Mouse (Mus musculus) kidney, adult 2 months (tissue): ENCODE data around the gene Sema4b. TPM values are rescaled to one million over a fixed set of nuclear protein-coding genes. Genes with fewer than 3 reads are reported as not detected.

ENCODE experiments used
- DNase-seq: peaks from one replicate; pipeline ENCODE4 v3.0.0; 2021
- H3K27ac ChIP-seq: fragments of 200-500 bp; 2 replicates; pipeline ENCODE4 v1.5.1; 2012; ENCODE audit warnings: low read depth, low read length, control low read depth, inconsistent platforms; ENCODE audit not compliant: insufficient read depth
- H3K27me3 ChIP-seq: fragments of 200-500 bp; replicated peaks from 2 replicates; pipeline ENCODE4 v1.6.1; 2012; ENCODE audit warnings: mild to moderate bottlenecking, moderate library complexity, low read length, inconsistent platforms; ENCODE audit not compliant: control insufficient read depth, insufficient read depth
- H3K36me3 ChIP-seq: fragments of 200-500 bp; 2 replicates; pipeline ENCODE4 v1.6.1; 2012; ENCODE audit warnings: mild to moderate bottlenecking, moderate library complexity, low read length, inconsistent platforms; ENCODE audit not compliant: control insufficient read depth, insufficient read depth
- H3K4me1 ChIP-seq: fragments of 200-500 bp; 2 replicates; pipeline ENCODE4 v1.6.1; 2011; ENCODE audit warnings: low read length; ENCODE audit not compliant: control insufficient read depth, insufficient read depth
- H3K4me3 ChIP-seq: fragments of 200-500 bp; 2 replicates; pipeline ENCODE4 v1.5.1; 2011; ENCODE audit warnings: mild to moderate bottlenecking, low read depth, low read length, control low read depth; ENCODE audit not compliant: insufficient read depth
- CTCF ChIP-seq: fragments of 200-500 bp; conservative IDR thresholded peaks from 2 replicates; pipeline ENCODE4 v1.5.1; 2011; ENCODE audit warnings: low read depth, mild to moderate bottlenecking, control low read depth, low read length, moderate library complexity, mixed read lengths; ENCODE audit not compliant: insufficient read depth, insufficient read length
- POLR2A ChIP-seq: fragments of 200-500 bp; IDR thresholded peaks from one replicate; pipeline ENCODE4 v1.6.1; 2011; ENCODE audit warnings: low read depth, low read length, control low read depth
- WGBS: fragments of 180-500 bp; shearing (Covaris S2); methylation state at CpG from one replicate; pipeline ENCODE4 v1.1.7; 2018; 5-methylcytosine and 5-hydroxymethylcytosine counted together
- polyA plus RNA-seq: library from polyadenylated mRNA; depleted of rRNA; stranded (reverse); fragments of >200 nt; gene quantifications from 2 replicates; pipeline ENCODE4 v1.2.3, GENCODE M21; 2012

Gene Sema4b
- polyA plus RNA-seq, 1 experiment, result 24.4 TPM

DNA sequence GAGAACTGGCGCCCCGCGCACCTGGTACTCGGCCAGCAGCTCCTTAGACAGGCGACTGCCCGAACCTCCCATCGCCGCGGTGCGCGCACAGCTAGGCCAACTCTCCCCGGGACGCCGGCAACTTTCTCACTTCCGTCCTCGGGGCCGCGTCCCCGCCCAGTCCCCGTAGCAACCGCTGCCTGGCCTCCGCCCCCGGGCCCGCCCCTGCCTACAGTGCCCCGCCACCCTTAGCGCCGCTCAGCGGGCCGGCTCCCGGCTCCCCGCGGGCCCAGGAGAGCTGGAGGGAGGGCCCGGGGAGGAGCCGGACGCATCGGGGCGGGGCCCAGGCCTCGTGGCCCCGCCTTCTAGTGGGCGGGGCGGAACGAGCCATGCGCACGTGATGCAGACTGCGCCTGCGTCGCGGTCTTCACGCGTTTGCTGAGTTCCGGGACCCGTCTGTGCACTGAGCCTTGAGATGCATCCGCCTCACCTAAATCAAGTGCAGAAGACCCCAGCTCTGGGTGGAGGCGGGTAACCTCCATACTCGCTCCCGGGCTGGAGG is 45.9 kb downstream of the Sema4b start, which contains the start of the genes Cib1 and Gdpgp1:
Cib1 (minus strand) TSS at position 325 of the 541 bp plus-strand sequence.
Gdpgp1 (plus strand) TSS at position 377 of the 541 bp plus-strand sequence.
- under 1% methylated on average over 55 of the region's 56 CpGs for WGBS
- DNase-seq, result peak; percentile 98
- Histone ChIP-seq H3K36me3 (no peaks in the 10 kb centered on the region), H3K4me1 (peaks cover 21% of the 10 kb centered on the region), H3K4me3 (peak within 1 kb of the TSS; percentile 90), H3K27me3 (no peaks in the 10 kb centered on the region), H3K27ac (peak within 1 kb of the TSS; percentile 84)
- TF ChIP-seq CTCF, result no peak
- peak; percentile 35 for TF ChIP-seq POLR2A

GRCm38 (mm10) chr7:80233799-80234198 is 47.2 kb downstream of the Sema4b start:
- 69% methylated on average over 9 of the region's 9 CpGs for WGBS
- Histone ChIP-seq H3K27ac (no peak overlapping the region), H3K36me3 (no peaks in the 10 kb centered on the region), H3K27me3 (no peaks in the 10 kb centered on the region), H3K4me3 (no peak overlapping the region), H3K4me1 (peaks cover 21% of the 10 kb centered on the region)
- DNase-seq, result no peak
- TF ChIP-seq CTCF, result no peak
- TF ChIP-seq POLR2A, result no peak

DNA sequence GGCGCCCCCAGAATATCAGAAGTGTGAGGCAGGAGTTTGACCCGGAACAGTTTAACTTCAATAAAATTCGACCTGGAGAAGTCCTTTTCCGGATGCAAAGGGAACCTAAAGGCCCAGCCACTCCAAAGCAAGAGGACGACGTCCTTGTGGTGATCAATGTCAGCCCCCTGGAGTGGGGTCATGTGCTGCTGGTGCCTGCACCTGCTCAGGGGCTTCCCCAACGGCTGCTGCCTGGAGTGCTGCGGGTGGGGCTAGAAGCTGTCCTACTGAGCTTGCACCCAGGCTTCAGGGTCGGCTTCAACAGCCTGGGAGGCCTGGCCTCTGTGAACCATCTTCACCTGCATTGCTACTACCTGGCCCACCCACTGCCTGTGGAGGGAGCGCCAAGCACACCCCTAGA is 51.9 kb downstream of the Sema4b start:
- H3K27me3 ChIP-seq, result no peaks in the 10 kb centered on the region
- H3K4me3 ChIP-seq, result no peak overlapping the region
- TF ChIP-seq CTCF (no peak), POLR2A (no peak)
- H3K27ac ChIP-seq, result no peak overlapping the region
- no peak for DNase-seq
- H3K4me1 ChIP-seq, result 0 out of 2 replicates have a peak, but pooled peaks cover 4% of the 10 kb centered on the region
- no peaks in the 10 kb centered on the region; the same call in 1 of the 2 replicates for H3K36me3 ChIP-seq
- WGBS, result 88% methylated on average over 10 of the region's 10 CpGs

- H3K27ac ChIP-seq, result no peak overlapping the region
- no peak for DNase-seq
- no peaks in the 10 kb centered on the region for H3K27me3 ChIP-seq
- 79% methylated on average over 4 of the region's 4 CpGs for WGBS
- H3K4me1 ChIP-seq, result no peaks in the 10 kb centered on the region
- H3K4me3 ChIP-seq, result no peak overlapping the region
- no peaks in the 10 kb centered on the region; the same call in 1 of the 2 replicates for H3K36me3 ChIP-seq
- TF ChIP-seq CTCF (no peak), POLR2A (no peak)
These were observed 55.0 kb downstream of the Sema4b start for GRCm38 (mm10) chr7:80241661-80242060.

GRCm38 (mm10) chr7:80244851-80245250 is 58.2 kb downstream of the Sema4b start:
- DNase-seq, result no peak
- TF ChIP-seq POLR2A (no peak), CTCF (no peak)

GRCm38 (mm10) chr7:80246148-80246721 is 59.6 kb downstream of the Sema4b start, which contains the start of gene Ttll13:
Ttll13 (plus strand) TSS chr7:80246376.
- Histone ChIP-seq H3K27ac (peak within 1 kb of the TSS; percentile 37), H3K4me1 (no peaks in the 10 kb centered on the region), H3K4me3 (peak within 1 kb of the TSS; percentile 73), H3K36me3 (no peaks in the 10 kb centered on the region), H3K27me3 (no peaks in the 10 kb centered on the region)
- TF ChIP-seq POLR2A, result no peak
- TF ChIP-seq CTCF, result peak; percentile 39; the same call in 1 of the 2 replicates
- under 1% methylated on average over 48 of the region's 48 CpGs for WGBS
- DNase-seq, result peak; percentile 99

More at GRCm38 (mm10) chr7:80244851-80245250, 58.2 kb downstream of the Sema4b start:
- Histone ChIP-seq H3K27ac (no peak overlapping the region), H3K4me1 (no peaks in the 10 kb centered on the region), H3K4me3 (no peak overlapping the region), H3K36me3 (no peaks in the 10 kb centered on the region), H3K27me3 (no peaks in the 10 kb centered on the region)
- 96% methylated on average over 4 of the region's 4 CpGs for WGBS

DNA sequence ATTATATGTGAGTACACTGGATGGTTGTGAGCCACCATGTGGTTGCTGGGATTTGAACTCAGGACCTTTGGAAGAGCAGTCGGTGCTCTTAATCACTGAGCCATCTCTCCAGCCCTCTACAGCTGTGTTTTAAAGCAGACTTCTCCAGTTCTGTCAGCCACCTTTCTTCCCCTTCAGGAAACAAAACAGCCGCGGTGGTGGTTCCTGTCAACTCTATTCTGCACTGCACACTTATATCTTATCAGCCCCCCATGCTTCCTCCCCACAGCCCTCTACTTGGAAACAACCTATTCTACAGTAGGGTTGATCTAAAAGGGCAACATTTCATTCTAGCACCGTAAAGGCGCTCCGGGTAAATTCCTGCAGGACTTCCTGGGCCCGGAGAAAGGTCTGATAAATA is 60.2 kb downstream of the Sema4b start:
- H3K4me1 ChIP-seq, result no peaks in the 10 kb centered on the region
- 59% methylated on average over 7 of the region's 7 CpGs for WGBS
- H3K36me3 ChIP-seq, result no peaks in the 10 kb centered on the region
- no peak overlapping the region for H3K27ac ChIP-seq
- DNase-seq, result no peak
- H3K27me3 ChIP-seq, result no peaks in the 10 kb centered on the region
- no peak overlapping the region for H3K4me3 ChIP-seq
- TF ChIP-seq CTCF (no peak), POLR2A (no peak)

DNA sequence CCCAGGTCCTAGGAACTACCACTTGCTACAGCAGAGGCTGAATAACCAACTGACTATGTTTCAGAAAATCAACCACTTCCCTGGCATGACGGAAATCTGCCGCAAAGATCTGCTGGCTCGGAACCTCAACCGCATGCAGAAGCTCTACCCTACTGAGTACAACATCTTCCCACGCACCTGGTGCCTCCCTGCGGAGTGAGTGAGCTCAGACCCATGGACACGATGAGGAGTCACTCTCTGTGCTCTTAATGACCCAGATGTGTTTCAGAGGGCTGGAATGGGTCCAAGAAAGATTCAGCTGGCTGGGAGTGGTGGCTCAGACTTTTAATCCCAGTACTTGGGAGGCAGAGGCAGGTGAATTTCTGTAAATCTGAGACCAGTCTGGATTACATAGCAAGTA is 65.8 kb downstream of the Sema4b start:
- H3K4me3 ChIP-seq, result no peak overlapping the region
- DNase-seq, result no peak
- no peaks in the 10 kb centered on the region for H3K4me1 ChIP-seq
- H3K36me3 ChIP-seq, result no peaks in the 10 kb centered on the region
- TF ChIP-seq POLR2A, result no peak
- no peak for TF ChIP-seq CTCF
- WGBS, result 74% methylated on average over 7 of the region's 7 CpGs
- no peaks in the 10 kb centered on the region for H3K27me3 ChIP-seq
- H3K27ac ChIP-seq, result no peak overlapping the region
